Mouse (Mus musculus) left cerebral cortex, adult 2 months (tissue): Measurements from ENCODE around the gene Pon1. TPM values are rescaled to one million over a fixed set of nuclear protein-coding genes. Genes with fewer than 3 reads are reported as not detected.

Experiments used
- DNase-seq, 2 experiments: peaks; one replicate each; pipeline ENCODE4 v3.0.0; 2021 to 2022; ENCODE audit warnings: low spot score in 2 of 2, mixed read lengths in 1 of 2; ENCODE audit errors: extremely low spot score in 1 of 2
- H3K27ac ChIP-seq: fragments of 200-600 bp; 2 replicates; pipeline ENCODE4 v1.8.1; 2022
- H3K4me3 ChIP-seq: fragments of 200-600 bp; 2 replicates; pipeline ENCODE4 v1.8.1; 2022
- CTCF ChIP-seq: fragments of 200-600 bp; IDR thresholded peaks from 2 replicates; pipeline ENCODE4 v1.8.1; 2022; ENCODE audit warnings: antibody characterized with exemption, mild to moderate bottlenecking, moderate library complexity
- intact Hi-C: fragments of 180-260 bp; cut with DNase I; formaldehyde crosslinking; loops from one replicate; pipeline ENCODE4 v1.15.1; 2025
- total RNA-seq, 2 experiments: library from RNA; stranded (reverse); gene quantifications; 2 replicates each; pipeline ENCODE4 v1.2.3; 2021

The Pon1 gene
- total RNA-seq, 2 experiments from 2014 or later: not detected

GRCm38 (mm10) chr6:5199376-5199905, 5.7 kb upstream of the Pon1 start:
- TF ChIP-seq CTCF: no peak
- no peak overlapping the region for H3K4me3 ChIP-seq
- no peak for DNase-seq
- intact Hi-C loops: no loop called here
- H3K27ac ChIP-seq: no peak overlapping the region

GRCm38 (mm10) chr6:5198590-5198989, 4.8 kb upstream of the Pon1 start:
- TF ChIP-seq CTCF: no peak

GRCm38 (mm10) chr6:5190761-5191160, 3.0 kb downstream of the Pon1 start:
- intact Hi-C loops: no loop called here
- no peak for DNase-seq
- no peak overlapping the region for H3K4me3 ChIP-seq
- TF ChIP-seq CTCF: no peak
- H3K27ac ChIP-seq: no peak overlapping the region

More at GRCm38 (mm10) chr6:5198590-5198989, 4.8 kb upstream of the Pon1 start:
- H3K4me3 ChIP-seq: no peak overlapping the region
- intact Hi-C loops: no loop called here
- H3K27ac ChIP-seq: no peak overlapping the region
- DNase-seq: no peak

GRCm38 (mm10) chr6:5189507-5189906, 4.2 kb downstream of the Pon1 start:
- intact Hi-C loops: no loop called here
- no peak for DNase-seq
- H3K27ac ChIP-seq: no peak overlapping the region
- no peak for TF ChIP-seq CTCF
- H3K4me3 ChIP-seq: no peak overlapping the region

- no peak overlapping the region for H3K4me3 ChIP-seq
- TF ChIP-seq CTCF: no peak
- DNase-seq: no peak
- H3K27ac ChIP-seq: no peak overlapping the region
- intact Hi-C loops: no loop called here
These were observed 4.8 kb downstream of the Pon1 start for GRCm38 (mm10) chr6:5188938-5189337.

- intact Hi-C loops: no loop called here
- no peak for TF ChIP-seq CTCF
- DNase-seq: no peak
- H3K4me3 ChIP-seq: no peak overlapping the region
- no peak overlapping the region for H3K27ac ChIP-seq
These were observed 5.7 kb downstream of the Pon1 start for GRCm38 (mm10) chr6:5188036-5188435.

GRCm38 (mm10) chr6:5187586-5187985, 6.2 kb downstream of the Pon1 start:
- Histone ChIP-seq H3K4me3 (no peak overlapping the region), H3K27ac (no peak overlapping the region)
- intact Hi-C loops: no loop called here
- DNase-seq: no peak
- no peak for TF ChIP-seq CTCF

GRCm38 (mm10) chr6:5186229-5186950, 7.4 kb downstream of the Pon1 start:
- no peak for TF ChIP-seq CTCF
- DNase-seq: no peak
- intact Hi-C loops: no loop called here
- no peak overlapping the region for H3K4me3 ChIP-seq
- H3K27ac ChIP-seq: no peak overlapping the region

GRCm38 (mm10) chr6:5180645-5181044, 13.1 kb downstream of the Pon1 start:
- no peak overlapping the region for H3K4me3 ChIP-seq
- H3K27ac ChIP-seq: no peak overlapping the region
- TF ChIP-seq CTCF: no peak
- intact Hi-C loops: no loop called here
- no peak for DNase-seq

GRCm38 (mm10) chr6:5179189-5179588, 14.6 kb downstream of the Pon1 start:
- intact Hi-C loops: no loop called here
- Histone ChIP-seq H3K4me3 (no peak overlapping the region), H3K27ac (no peak overlapping the region)
- TF ChIP-seq CTCF: no peak
- DNase-seq: no peak

- TF ChIP-seq CTCF: no peak
- H3K4me3 ChIP-seq: peak overlapping the region; percentile 34
- no peak overlapping the region for H3K27ac ChIP-seq
- intact Hi-C loops: no loop called here
- no peak for DNase-seq
These were observed 15.5 kb downstream of the Pon1 start for GRCm38 (mm10) chr6:5177967-5178891.

GRCm38 (mm10) chr6:5174179-5174812, 19.4 kb downstream of the Pon1 start:
- TF ChIP-seq CTCF: no peak
- intact Hi-C loops: no loop called here
- H3K4me3 ChIP-seq: no peak overlapping the region
- H3K27ac ChIP-seq: no peak overlapping the region
- DNase-seq: no peak
